Mouse (Mus musculus): ENCODE data around the gene Ascl3. TPM values are rescaled to one million over a fixed set of nuclear protein-coding genes. Genes with fewer than 3 reads are reported as not detected.
A peak's percentile ranks its signal among the peaks of the same experiment; 100 is the strongest.

Gene Ascl3
- polyA plus RNA-seq (2017; shearing (Covaris generic)), result not detected

DNA sequence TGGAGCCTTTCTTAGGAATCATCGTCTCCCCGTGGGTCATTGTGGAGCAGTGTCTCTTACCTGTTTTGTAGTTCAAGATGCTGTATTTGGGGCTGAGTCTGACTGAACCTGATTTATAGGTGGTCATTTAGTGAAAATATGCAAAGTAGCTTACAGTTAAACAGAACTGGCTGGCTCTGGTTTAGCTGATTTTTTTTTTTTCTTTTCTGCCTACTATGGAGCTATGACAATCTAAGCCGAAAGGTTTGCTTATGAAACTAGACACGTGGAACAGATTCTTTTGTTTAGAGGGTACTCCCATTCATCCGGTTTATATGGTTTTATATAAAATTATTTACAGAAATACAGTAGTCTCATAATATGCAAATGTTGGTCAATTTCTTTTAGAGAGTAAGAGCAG is at the start of gene Ascl3:
Gene Ascl3, minus strand, starts transcription at position 101 of the 400 bp plus-strand sequence.
- no peak for ATAC-seq

DNA sequence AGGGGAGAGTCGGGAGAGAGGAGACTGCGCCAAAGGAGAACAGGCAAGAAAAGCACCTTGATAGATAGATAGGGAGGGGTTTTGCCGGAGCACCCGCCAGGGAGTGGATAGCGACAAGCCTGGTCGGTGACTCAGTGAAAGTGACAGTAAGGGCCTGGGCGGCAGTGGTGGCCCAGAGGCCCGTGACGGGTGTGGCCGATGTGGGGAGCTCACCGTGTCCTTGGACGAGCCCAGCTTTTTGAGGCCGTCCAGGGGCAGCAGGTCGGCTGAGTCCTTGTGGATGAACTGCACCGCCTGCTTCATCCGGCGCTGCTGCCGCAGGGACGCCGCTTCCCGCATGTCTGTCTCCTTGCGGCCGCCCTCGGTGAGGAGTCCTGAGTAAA is 49.6 kb upstream of the Ascl3 start:
- ATAC-seq, result peak; percentile 47

DNA sequence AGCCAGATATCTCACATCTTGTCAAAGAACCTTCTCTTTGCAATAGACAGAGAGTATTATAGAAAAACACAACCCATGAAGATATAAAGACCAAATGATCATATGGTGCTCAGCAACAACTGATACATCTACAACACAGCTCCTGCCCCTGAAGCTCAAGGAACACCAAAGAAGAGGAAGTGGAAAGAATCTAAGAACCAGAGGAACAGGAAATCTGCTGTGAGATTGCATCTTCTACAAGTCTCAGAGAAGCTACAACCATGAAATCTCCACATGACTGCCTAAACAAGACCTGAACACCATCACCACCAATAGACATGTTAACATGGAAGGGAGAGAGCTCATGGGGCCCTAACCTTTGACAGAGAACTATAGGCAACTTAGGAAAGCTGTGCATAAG is 40.7 kb upstream of the Ascl3 start:
- no peak for ATAC-seq

DNA sequence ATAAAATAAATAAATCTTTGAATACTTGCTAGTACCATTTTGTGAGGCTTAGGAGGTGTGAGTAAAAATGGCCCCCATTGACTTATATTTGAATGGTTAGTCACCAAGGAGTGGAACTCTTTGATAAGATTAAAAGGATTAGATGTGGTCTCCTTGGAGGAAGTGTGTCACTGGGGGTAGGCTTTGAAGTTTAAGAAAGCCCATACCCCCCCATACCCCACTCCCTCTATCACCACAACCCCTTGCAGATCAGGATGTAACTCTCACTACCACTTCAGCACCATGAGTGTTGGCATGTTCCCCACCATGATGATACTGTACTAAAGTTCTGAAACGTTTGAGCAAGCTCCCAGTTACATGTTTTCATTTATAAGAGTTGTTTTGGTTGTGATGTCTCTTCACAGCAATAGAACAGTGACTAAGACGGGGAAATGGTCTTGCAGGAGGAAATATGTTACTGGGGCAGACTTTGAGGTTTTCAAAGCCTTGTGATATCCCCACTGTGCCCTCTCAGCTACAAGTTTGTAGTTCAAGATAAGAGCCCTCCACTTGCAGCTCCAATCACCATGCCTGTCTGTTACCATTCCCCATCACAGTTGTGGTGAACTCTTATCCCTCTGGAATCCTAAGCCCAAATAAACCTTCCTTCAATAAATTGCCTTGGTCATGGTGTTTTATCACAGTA is 37.3 kb upstream of the Ascl3 start:
- ATAC-seq, result no peak

- no peak for ATAC-seq
Observed at GRCm38 (mm10) chr7:109767575-109768350, 36.2 kb upstream of the Ascl3 start.

DNA sequence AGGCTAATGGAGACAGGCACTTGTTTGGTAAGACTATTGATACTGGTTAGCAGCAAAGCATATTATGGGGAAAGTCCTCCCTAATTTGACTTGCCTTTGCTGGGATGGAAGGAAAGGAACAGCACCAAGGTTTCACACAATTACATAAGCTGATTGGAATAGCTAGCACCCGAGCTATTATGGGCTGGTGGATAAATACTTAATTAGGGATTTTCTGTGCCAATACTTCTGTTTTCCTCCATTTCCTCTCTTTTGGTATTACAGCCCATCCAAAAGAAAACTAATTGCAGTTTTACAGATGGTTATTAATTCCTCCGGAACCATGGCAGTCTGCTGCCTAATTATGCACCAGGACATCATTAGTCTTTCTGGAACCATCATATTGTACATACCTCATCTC is 32.5 kb upstream of the Ascl3 start:
- no peak for ATAC-seq

DNA sequence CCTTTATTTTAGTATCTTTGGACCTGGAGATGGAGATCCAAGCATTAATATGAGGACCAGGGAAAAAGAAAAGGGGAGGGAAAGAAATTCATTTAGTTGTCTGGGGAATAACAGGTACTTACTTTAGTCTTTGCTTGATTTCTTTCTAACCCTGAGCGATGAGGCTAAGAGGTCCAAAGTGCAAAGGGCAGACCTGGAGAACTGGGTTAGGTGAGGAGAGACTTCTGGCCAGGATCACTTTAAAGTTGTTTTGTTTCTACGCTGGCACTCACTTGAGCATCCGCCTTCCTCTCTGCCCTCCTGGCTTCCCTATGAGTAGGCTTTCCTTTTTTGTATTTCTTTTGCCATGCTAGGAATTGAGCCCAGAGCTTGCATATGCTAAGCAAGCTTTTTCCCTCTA is 24.8 kb upstream of the Ascl3 start:
- ATAC-seq, result no peak

GRCm38 (mm10) chr7:109754034-109754433 is 22.5 kb upstream of the Ascl3 start:
- ATAC-seq, result no peak

DNA sequence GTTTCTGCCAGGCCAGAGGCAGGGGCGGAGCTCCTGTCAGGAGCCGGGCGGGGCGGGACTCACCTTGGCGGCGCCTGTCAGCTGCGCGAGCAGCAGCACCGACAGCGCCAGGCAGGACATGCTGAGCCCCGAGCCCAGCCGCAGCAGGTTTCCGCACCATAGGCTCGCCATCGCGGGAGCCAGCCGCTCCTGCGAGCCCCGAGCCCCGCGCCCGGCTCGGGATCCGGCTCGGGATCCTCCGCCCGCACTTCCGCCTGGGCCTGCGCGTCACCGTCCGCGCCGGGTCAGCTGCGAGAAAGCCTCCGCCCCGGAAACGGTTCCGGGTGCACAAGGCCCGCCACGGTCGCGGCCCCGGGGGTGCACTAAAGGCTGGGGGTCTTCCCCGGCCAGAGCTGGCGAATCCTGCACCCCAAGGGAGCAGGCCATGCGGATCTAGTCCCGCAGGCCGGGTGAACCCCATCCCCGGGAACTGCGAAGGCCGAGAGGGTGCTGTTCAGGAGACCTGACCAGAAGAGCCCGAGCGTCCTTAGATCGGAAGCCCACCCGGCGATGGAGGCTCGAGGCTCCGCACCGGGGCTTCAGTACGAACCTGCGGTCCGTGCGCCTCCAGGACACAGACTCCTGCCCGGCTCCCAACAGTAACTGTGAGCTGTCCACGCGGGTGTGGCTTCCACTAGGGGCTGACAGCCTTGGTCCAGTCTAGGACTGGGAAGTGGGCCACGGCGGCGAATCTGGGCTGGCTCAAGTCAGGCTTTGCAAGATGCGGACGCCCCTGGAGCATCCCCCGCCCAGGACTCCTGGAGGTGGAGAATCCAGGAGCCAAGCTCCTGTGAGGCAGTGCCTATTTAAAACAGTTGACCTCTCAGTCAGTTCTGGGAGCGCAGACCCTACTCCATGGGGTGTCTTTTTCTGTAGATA is 20.7 kb upstream of the Ascl3 start, which contains the start of gene Tmem9b:
Gene Tmem9b, minus strand, starts transcription at position 868 of the 918 bp plus-strand sequence.
- ATAC-seq, result peak; percentile 90

DNA sequence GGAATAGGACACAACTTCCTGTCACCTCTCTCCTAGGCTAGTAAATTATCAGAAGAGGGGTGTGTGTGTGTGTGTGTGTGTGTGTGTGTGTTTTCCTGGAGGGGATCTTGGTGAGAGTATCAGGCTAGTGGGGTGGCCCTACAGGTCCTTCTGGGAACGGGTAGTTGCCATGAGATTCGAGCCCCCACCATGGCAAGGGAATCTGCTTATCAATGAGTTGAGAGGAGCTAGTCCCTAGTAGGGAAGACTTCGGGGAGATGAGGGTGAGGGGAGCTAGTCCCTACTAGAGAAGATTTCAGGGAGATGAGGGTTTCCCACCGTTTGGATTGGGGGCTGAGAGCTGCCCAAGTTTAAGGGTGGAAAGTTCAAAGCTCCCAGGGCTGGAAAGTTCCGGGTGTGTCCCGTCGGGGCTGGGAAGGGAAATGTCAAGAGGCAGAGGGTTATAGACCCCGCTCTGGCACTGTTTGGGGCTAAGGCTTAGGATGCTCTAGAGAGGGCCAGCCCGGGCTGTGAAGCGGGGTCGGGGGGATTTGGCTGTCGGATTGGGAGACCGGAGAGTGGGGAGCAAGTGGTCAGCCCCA is 20.0 kb upstream of the Ascl3 start:
- ATAC-seq, result peak; percentile 43

DNA sequence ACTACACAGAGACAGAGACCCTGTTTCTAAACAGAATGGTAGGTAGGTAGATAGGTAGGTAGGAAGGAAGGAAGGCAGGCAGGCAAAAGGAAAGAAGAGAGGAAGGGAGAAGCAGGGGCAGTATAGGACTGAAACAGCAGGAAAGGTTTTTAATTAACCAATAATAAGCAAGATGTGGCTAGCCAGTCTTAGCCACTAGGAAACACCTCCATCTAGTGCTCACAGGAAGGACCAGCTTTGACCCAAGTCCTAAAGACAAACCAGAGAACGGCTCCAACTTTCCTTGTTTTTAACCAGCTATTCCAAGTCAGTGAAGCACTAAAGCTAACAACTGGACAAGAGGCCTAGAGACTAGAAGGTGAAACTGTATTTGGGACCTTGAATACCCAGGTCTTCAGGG is 16.2 kb upstream of the Ascl3 start:
- no peak for ATAC-seq

GRCm38 (mm10) chr7:109741703-109742102 is 10.2 kb upstream of the Ascl3 start:
- peak; percentile 76 for ATAC-seq

- peak; percentile 69 for ATAC-seq
Observed at GRCm38 (mm10) chr7:109741060-109741459, 9.5 kb upstream of the Ascl3 start.

- ATAC-seq, result no peak
Observed at GRCm38 (mm10) chr7:109739822-109740370, 8.4 kb upstream of the Ascl3 start.

GRCm38 (mm10) chr7:109734806-109735205 is 3.3 kb upstream of the Ascl3 start:
- ATAC-seq, result no peak

GRCm38 (mm10) chr7:109723697-109724096 is 7.8 kb downstream of the Ascl3 start, which contains the start of gene BC051019:
BC051019 (minus strand) TSS chr7:109723850.
- ATAC-seq, result no peak

GRCm38 (mm10) chr7:109723114-109723513 is 8.4 kb downstream of the Ascl3 start:
- ATAC-seq, result no peak

DNA sequence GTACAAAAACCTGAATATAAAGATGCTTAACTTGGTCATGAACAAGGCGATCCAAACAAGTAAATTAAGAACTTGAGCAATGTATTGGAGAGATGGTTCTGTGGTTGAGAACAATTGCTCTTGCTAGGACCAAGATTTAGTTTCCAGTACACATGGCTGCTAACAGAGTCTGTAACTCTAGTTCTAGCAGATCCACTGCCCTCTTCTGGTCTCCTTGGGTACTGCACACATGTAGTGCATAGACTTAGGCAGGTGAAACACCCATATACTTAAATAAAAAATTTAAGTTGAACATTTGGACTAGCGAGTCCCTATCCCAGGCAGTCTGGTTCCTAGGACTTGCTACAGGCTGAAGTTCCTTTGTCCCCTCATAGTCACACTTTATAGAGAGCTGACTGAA is 8.9 kb downstream of the Ascl3 start:
- ATAC-seq, result no peak

GRCm38 (mm10) chr7:109719286-109719685 is 12.2 kb downstream of the Ascl3 start:
- ATAC-seq, result no peak

DNA sequence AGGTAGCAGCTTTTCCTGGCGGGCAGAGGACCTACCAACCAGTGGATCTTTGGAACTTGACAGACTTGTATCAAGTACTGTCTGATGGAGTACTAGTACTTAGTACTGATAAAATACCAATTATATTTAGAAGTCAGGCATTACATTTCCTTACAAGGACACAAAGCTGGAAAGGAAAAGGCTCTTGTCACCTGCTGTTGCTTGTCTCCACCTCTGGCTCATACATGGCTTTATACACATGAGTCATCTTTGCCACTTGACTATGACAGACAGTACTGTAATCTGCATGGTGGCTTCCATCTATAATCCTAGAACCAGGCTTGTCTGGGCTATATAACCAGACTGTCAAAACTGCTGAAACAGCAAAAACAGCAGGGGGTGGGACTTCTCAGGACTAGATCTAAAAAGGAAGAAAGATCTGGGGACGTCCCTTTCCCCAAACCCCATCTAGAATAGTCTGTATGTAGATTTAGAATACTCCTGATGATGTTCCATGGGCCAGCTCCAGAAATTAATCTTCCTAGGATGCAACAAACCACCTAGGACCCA is 18.0 kb downstream of the Ascl3 start:
- no peak for ATAC-seq

DNA sequence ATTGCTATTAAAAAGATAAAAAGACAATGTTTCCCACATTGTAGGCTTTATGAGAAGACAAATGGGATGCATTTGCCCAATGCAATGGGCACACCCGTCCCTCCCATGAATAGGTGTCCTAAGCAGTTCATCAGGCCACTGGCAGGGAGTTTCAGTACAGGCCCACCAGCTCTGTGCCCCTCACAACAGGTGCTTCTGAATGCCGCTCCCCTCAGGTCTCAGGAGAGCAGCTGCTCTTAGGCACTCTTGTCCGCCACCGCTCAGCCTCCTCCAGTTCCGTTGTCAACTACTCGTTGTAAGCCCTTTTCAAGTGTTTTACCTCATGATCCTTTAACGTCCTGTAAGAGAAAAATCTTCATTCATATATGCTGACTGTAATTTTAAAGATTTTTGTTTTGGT is 19.3 kb downstream of the Ascl3 start:
- no peak for ATAC-seq

- no peak for ATAC-seq
Observed at GRCm38 (mm10) chr7:109710069-109710468, 21.5 kb downstream of the Ascl3 start.
